Mouse (Mus musculus) Muller cell, postnatal 12 days (primary cell): ENCODE results near the gene 2510002D24Rik.

Experiments used
- DNase-seq: peaks from one replicate; pipeline ENCODE4 v3.0.0-alpha.2; 2015; ENCODE audit errors: inconsistent ontology term

Gene 2510002D24Rik

GRCm38 (mm10) chr16:18836468-18837208, at the start of gene 2510002D24Rik, which contains the start of gene Gm28539:
Gene 2510002D24Rik (plus strand): TSS chr16:18836578.
Gene Gm28539 (plus strand): TSS chr16:18836584.
- DNase-seq = peak; percentile 88

GRCm38 (mm10) chr16:18786652-18787051, 49.7 kb upstream of the 2510002D24Rik start:
- DNase-seq = no peak

DNA sequence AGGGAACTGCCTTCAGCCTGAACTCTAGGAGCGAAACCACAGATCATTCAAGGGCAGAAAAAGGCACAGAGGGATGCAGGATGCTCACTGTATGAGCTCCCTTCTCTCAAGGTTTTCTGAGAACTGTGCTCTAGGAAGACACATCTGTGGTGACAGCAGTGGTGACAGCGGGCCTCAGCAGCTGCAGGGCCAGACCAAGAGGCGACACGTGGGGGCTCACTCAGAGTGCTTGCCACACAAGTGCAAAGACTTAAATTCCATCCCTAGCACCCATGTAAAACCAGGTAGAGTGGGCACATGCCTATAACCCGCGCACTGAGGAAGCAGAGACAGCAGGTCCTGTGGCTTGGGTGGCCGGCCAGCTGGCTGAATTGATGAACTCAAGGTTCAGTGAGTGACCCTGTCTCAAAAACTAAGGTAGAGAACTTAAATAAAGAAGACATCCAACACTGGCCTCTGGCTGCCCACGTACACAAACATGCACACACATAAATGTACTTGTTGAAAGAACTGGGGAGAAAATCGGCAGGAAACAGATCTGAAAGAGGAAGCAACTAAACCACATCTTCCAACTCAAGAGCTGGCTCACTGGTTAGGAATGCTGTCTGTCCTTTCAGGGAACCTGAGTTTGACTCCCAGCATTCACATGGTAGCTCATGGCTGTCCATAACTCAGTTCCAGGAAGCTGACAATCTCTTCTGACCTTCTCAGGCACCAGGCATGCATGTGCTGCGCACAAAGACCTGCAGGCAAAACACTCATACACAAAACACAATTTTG, 47.6 kb upstream of the 2510002D24Rik start:
- peak; percentile 64 for DNase-seq

GRCm38 (mm10) chr16:18795223-18795899, 41.0 kb upstream of the 2510002D24Rik start:
- peak; percentile 78 for DNase-seq

DNA sequence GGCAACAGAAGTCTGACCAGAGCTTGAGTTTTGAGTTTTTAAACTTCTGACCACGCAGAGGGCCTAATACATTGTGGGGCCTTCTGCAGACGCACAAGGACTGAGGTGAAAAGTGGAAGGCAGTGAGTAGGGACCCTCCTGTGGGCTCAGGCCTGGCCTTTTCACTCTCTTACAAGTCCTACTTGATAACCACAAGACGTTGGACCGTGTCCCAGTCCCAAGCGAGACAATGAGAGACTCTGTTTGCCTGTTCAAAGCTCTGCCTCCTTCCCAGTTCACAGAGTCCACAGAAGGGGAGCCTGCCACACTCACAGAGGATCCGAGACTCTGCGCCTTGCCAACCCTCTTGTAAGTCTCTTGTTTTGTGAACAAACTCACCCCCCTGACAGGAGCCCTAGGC, 39.7 kb upstream of the 2510002D24Rik start:
- no peak for DNase-seq

GRCm38 (mm10) chr16:18798151-18798550, 38.2 kb upstream of the 2510002D24Rik start:
- no peak for DNase-seq

GRCm38 (mm10) chr16:18798841-18799240, 37.5 kb upstream of the 2510002D24Rik start:
- peak; percentile 47 for DNase-seq

DNA sequence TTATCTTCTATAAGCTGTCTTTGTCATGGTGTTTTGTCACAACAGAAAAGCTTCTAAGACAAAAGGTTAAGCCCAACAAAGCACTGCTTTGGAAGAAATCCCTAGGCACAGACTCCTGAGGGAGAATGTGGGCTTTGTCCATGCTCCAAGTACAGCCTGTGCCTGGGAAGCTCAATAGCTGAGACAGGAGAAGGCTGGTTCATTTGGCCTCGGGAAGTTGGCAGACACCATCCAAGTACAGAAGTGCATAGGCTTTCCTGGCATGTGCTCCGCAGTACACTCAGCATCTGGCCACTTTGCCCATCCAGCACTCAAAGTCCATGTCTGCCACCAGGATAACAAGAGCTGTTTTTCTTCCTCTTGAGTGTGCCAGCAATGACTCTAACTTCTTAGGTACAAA, 30.6 kb upstream of the 2510002D24Rik start:
- DNase-seq = no peak

GRCm38 (mm10) chr16:18809001-18809400, 27.4 kb upstream of the 2510002D24Rik start:
- DNase-seq = no peak

DNA sequence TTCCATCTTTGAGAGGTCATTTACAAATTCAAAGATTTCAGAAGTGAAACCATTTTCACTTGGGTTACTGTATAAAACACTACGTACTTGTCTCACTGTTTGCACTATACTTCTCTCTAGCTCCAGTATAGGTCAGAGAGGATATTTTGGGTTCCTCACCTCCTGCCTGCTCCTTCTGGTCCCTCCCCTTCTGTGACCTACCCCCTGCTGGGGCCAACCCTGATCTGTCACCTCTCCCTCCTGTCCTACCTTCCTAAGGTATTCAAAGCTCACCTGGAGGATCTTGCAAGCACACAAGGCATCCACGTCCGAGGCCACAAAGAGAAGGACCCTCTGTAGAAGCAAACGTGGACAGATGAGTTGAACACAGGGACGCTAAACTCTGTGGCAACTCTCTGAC, 25.3 kb upstream of the 2510002D24Rik start:
- no peak for DNase-seq

- peak; percentile 96 for DNase-seq
Measured at GRCm38 (mm10) chr16:18811468-18812384, 24.7 kb upstream of the 2510002D24Rik start, which contains the start of the genes Ufd1 and Cdc45. Gene Ufd1 (plus strand): TSS chr16:18811779. Gene Cdc45 (minus strand): TSS chr16:18811987.

- no peak for DNase-seq
Measured at GRCm38 (mm10) chr16:18812385-18812910, 23.9 kb upstream of the 2510002D24Rik start.

- no peak for DNase-seq
Measured at GRCm38 (mm10) chr16:18822356-18822755, 14.0 kb upstream of the 2510002D24Rik start.

- no peak for DNase-seq
Measured at GRCm38 (mm10) chr16:18822925-18823324, 13.5 kb upstream of the 2510002D24Rik start.

- DNase-seq = no peak
Measured at GRCm38 (mm10) chr16:18828630-18829029, 7.7 kb upstream of the 2510002D24Rik start.

DNA sequence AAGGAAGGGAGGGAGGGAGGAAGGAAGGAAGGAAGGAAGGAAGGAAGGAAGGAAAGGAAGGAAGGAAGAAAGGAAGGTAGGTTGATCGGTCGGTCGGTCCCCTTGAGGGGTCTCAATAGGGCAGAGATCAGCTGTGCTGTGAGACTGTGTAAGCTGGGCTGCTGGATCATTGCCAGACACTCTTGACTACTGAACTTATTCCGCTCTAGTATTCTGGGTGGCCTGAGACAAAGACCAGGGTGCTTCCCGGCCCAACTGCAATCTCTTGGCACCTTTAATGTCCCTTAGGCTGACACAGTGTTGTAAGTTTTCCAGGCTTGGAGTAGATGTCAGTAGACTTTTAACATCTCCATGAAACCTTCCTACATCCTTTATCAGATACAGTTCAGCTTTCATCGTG, 7.3 kb upstream of the 2510002D24Rik start:
- DNase-seq = no peak

GRCm38 (mm10) chr16:18833486-18833885, 2.9 kb upstream of the 2510002D24Rik start:
- DNase-seq = no peak

DNA sequence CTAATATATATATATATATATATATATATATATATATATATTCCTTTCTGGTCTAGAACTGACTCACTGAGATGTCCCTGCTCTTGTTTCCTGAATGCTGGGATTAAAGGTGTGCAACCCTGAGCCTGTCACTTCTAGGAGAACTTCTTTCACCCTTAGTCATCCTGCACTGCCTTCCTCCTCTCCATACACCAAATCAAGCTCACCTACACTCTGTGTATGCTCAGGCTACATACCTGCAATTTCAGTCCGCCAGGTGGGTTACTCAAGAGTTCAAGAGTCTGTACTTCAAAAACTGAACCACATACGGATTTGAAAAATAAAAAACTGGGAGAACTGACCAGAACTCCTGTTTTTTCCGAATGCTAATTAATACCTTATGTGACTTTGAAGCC, 308 bp upstream of the 2510002D24Rik start:
- DNase-seq = no peak

GRCm38 (mm10) chr16:18838346-18838745, 2.0 kb downstream of the 2510002D24Rik start:
- DNase-seq = no peak

DNA sequence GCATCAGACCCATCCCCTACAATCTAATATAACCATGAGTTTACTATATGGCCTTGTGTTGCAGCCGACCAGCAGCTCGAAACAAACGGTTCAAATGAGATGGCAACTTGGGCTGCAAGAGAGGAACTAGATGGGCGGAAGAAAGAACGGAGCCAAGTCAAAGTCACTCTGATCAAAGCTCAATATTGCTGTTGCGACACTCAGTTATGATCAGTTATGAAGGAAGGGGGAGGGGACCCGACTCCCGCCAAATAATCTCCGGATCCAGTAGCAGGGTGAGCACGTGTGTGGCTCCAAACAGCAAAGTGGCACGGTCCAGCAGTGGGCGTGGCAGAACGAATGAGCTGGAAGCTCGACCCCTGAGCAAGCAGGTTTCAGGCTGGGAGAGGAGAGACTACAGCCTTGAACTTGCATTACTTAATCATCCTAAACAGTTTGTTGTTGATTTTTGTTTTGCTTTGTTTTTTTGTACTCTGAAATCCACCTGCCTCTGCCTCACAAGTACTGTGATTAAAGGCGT, 10.0 kb downstream of the 2510002D24Rik start:
- no peak for DNase-seq
